Mouse (Mus musculus): ENCODE measurements at regions not wholly inside any gene's neighbourhood (a gene's known extent, or its start where the extent isn't known, plus 50 kb on each side); places are given as distances from the start of the nearest gene placed in this dataset.

DNA sequence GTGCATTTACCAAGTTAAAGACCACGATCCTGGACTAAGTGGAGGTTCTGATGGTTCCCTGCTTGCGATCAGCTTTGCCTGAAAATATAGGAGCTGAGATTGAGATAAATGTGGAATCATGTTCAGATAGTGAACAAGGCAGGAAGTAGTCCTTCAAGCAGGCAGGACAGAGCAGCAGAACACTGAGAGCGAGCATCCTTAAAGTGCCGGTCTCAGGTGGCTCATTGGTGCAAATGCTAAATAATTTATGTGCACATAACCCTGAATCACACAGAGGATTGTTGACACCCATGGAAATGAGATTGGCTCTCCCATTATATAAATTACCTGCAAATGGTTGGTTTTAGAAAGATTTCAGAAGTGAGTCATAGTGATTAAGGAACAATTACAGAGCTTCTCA is 243.8 kb upstream of the Dcn start:
- Histone ChIP-seq H3K36me3 (ENCODE audit: control insufficient read depth, insufficient read depth) (no peaks in the 10 kb centered on the region), H3K4me3 (replicated peaks; ENCODE audit: low read length) (no peak overlapping the region), H3K27ac (ENCODE audit: low read length) (no peak overlapping the region), H3K9ac (replicated peaks; ENCODE audit: low read depth, low read length) (no peak overlapping the region), H3K9me3 (ENCODE audit: control insufficient read depth, low read length) (no peaks in the 10 kb centered on the region), H3K4me2 (ENCODE audit: low read length) (no peak overlapping the region), H3K4me1 (replicated peaks; ENCODE audit: control insufficient read depth, insufficient read depth, low read length) (no peaks in the 10 kb centered on the region), H3K27me3 (replicated peaks; ENCODE audit: control insufficient read depth, insufficient read depth, low read length) (no peaks in the 10 kb centered on the region)
- 88% methylated on average over 4 of the region's 4 CpGs for WGBS
- ATAC-seq, result no peak

DNA sequence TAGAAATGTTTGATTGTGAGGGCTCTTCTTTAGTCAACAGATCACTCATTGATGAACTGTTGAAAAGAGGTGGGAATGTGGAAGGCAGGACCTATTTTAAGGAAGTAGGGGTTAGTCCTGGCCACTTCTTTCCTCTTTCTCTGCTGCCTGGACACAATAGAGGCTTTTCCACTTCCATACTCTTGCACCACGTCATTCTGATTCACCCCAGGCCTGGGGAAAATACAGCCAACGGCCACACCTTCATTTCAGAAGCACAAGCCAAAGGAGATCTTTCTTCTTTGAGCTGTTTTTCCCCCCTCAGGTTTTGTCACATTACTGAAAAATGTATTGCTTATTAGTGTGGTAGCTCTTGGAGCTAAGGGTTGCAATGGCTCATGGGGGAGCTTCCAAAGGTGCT is 237.9 kb upstream of the Dcn start:
- no peak overlapping the region for H3K27ac ChIP-seq (ENCODE audit: low read length)
- no peak overlapping the region for H3K4me3 ChIP-seq (replicated peaks; ENCODE audit: low read length)
- no peaks in the 10 kb centered on the region for H3K27me3 ChIP-seq (replicated peaks; ENCODE audit: control insufficient read depth, insufficient read depth, low read length)
- ATAC-seq, result no peak
- H3K4me1 ChIP-seq (replicated peaks; ENCODE audit: control insufficient read depth, insufficient read depth, low read length), result no peaks in the 10 kb centered on the region
- H3K9me3 ChIP-seq (ENCODE audit: control insufficient read depth, low read length), result no peaks in the 10 kb centered on the region
- H3K36me3 ChIP-seq (ENCODE audit: control insufficient read depth, insufficient read depth), result no peaks in the 10 kb centered on the region
- H3K4me2 ChIP-seq (ENCODE audit: low read length), result no peak overlapping the region
- 75% methylated on average over 2 of the region's 2 CpGs for WGBS
- H3K9ac ChIP-seq (replicated peaks; ENCODE audit: low read depth, low read length), result no peak overlapping the region

DNA sequence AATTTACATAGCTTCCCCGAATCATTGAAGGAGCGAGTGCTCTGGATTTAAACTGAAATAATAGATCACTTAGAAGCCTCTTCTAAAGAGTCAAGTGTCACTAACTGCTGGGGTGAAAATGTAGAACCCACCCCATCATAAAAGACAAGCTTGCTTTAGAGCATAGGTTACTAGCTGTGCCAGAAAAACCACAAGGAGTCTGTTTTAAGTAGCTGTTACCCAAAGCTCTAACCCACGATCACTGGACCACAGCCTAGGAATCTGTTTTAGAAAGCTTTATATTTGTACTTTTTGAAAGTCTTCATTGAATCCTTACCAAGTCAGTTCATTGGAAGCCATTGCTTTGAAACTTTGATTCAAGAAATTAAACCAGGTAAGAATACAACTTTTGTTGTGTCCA is 233.7 kb upstream of the Dcn start:
- Histone ChIP-seq H3K4me3 (replicated peaks; ENCODE audit: low read length) (no peak overlapping the region), H3K36me3 (ENCODE audit: control insufficient read depth, insufficient read depth) (no peaks in the 10 kb centered on the region), H3K4me1 (replicated peaks; ENCODE audit: control insufficient read depth, insufficient read depth, low read length) (no peaks in the 10 kb centered on the region), H3K4me2 (ENCODE audit: low read length) (no peak overlapping the region), H3K9me3 (ENCODE audit: control insufficient read depth, low read length) (no peaks in the 10 kb centered on the region), H3K27me3 (replicated peaks; ENCODE audit: control insufficient read depth, insufficient read depth, low read length) (no peaks in the 10 kb centered on the region), H3K27ac (ENCODE audit: low read length) (no peak overlapping the region), H3K9ac (replicated peaks; ENCODE audit: low read depth, low read length) (no peak overlapping the region)
- ATAC-seq, result no peak
- WGBS, result 64% methylated on average over 3 of the region's 3 CpGs

DNA sequence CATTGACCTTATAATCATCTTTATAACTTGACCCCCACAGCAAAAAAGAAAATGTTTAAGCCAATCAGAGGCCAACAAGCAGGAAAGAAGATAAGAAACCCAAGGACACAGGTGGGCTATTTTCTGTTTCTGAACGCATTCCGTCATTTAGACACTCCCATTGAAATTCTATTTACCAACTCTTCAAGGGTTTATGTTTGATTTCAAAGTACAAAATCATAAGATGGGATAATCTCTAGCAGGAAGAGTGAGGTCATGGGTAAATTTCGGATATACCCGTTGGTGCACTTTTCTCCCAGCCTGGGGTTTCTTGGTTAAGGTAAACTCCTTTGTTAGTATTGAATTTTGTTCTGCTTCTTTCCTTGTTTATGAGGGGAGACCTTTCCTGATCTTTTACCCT is 230.9 kb upstream of the Dcn start:
- H3K9ac ChIP-seq (replicated peaks; ENCODE audit: low read depth, low read length), result no peak overlapping the region
- H3K4me3 ChIP-seq (replicated peaks; ENCODE audit: low read length), result no peak overlapping the region
- no peak overlapping the region for H3K4me2 ChIP-seq (ENCODE audit: low read length)
- no peaks in the 10 kb centered on the region for H3K9me3 ChIP-seq (ENCODE audit: control insufficient read depth, low read length)
- H3K36me3 ChIP-seq (ENCODE audit: control insufficient read depth, insufficient read depth), result no peaks in the 10 kb centered on the region
- 88% methylated on average over 4 of the region's 4 CpGs for WGBS
- ATAC-seq, result no peak
- no peaks in the 10 kb centered on the region for H3K27me3 ChIP-seq (replicated peaks; ENCODE audit: control insufficient read depth, insufficient read depth, low read length)
- H3K27ac ChIP-seq (ENCODE audit: low read length), result no peak overlapping the region
- H3K4me1 ChIP-seq (replicated peaks; ENCODE audit: control insufficient read depth, insufficient read depth, low read length), result no peaks in the 10 kb centered on the region

DNA sequence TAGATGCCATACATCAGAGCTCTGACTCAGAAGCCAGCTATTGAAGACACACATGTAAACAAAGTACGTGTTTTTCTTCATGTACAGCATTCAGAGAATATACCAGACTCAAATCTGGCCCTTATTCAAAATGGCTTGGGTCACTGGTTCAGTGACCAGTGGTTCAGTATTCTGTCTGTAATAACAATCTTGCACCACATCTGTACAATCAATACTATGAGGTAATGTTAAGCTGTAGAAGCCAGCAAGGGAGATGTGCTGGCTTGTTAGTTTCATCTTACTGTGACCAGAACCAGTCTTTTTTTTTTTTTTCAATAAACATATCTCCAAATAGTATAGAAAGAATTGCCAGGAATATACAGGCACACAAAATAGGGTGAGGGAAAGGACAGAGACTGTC is 229.6 kb upstream of the Dcn start:
- H3K27ac ChIP-seq (ENCODE audit: low read length), result no peak overlapping the region
- ATAC-seq, result no peak

DNA sequence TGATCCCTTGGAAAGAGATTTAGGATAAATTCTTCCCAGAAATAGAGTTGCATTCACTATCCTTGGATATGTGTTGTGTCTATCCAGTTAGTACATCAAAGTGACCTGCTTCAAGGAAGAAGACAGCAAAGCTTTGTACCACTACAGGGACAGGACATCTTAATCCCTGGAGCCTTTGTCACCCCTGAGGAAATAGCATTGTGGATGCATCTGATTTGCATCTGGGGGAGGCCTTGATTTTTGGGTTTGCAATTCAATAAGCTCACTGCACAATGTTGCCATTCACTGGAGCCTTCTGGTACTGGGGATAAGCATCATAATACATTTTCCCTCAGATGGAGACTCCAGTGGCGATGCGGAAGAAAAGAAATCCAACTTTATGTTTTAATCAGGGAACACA is 229.2 kb upstream of the Dcn start:
- ATAC-seq, result peak; percentile 31; the same call in 1 of the 2 replicates
- Histone ChIP-seq H3K9ac (replicated peaks; ENCODE audit: low read depth, low read length) (no peak overlapping the region), H3K4me3 (replicated peaks; ENCODE audit: low read length) (no peak overlapping the region), H3K27me3 (replicated peaks; ENCODE audit: control insufficient read depth, insufficient read depth, low read length) (no peaks in the 10 kb centered on the region), H3K27ac (ENCODE audit: low read length) (no peak overlapping the region), H3K9me3 (ENCODE audit: control insufficient read depth, low read length) (no peaks in the 10 kb centered on the region), H3K36me3 (ENCODE audit: control insufficient read depth, insufficient read depth) (no peaks in the 10 kb centered on the region), H3K4me1 (replicated peaks; ENCODE audit: control insufficient read depth, insufficient read depth, low read length) (no peaks in the 10 kb centered on the region), H3K4me2 (ENCODE audit: low read length) (no peak overlapping the region)
- WGBS, result 48% methylated on average over 2 of the region's 2 CpGs

More for the DNA sequence above, 229.6 kb upstream of the Dcn start:
- H3K4me1 ChIP-seq (replicated peaks; ENCODE audit: control insufficient read depth, insufficient read depth, low read length), result no peaks in the 10 kb centered on the region
- H3K36me3 ChIP-seq (ENCODE audit: control insufficient read depth, insufficient read depth), result no peaks in the 10 kb centered on the region
- H3K9me3 ChIP-seq (ENCODE audit: control insufficient read depth, low read length), result no peaks in the 10 kb centered on the region
- 69% methylated on average over 1 of the region's 1 CpGs for WGBS
- no peaks in the 10 kb centered on the region for H3K27me3 ChIP-seq (replicated peaks; ENCODE audit: control insufficient read depth, insufficient read depth, low read length)
- H3K4me3 ChIP-seq (replicated peaks; ENCODE audit: low read length), result no peak overlapping the region
- no peak overlapping the region for H3K4me2 ChIP-seq (ENCODE audit: low read length)
- H3K9ac ChIP-seq (replicated peaks; ENCODE audit: low read depth, low read length), result no peak overlapping the region

DNA sequence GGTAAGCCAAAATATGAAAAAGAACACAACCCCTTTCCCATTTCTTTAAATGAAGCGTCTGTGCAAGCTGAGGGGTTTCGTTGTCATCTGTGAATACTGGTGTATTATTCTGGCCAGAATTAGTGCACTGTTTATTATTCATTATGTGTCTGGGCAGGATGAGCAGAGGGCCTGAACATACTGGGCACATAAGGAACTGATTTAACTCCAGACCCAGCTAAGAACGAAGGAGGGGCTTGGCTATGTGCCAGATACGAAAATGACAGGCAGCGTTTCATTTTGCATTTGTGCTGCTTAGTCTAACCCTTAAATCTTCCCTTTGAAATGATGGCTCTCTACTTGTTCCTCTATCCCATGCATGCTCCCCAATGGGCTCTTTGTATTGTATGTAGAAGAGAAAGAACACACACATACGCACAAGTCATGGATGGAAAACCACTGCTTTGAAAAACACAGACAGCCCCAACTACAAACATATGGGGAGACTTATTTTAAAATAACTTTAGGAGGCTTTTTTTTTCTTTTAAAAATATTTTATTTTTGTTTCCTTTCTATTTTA is 213.4 kb upstream of the Dcn start:
- no peak overlapping the region for H3K4me3 ChIP-seq (replicated peaks; ENCODE audit: low read length)
- no peaks in the 10 kb centered on the region for H3K9me3 ChIP-seq (ENCODE audit: control insufficient read depth, low read length)
- WGBS, result 34% methylated on average over 6 of the region's 6 CpGs
- peaks cover 5% of the 10 kb centered on the region for H3K4me1 ChIP-seq (replicated peaks; ENCODE audit: control insufficient read depth, insufficient read depth, low read length)
- H3K27me3 ChIP-seq (replicated peaks; ENCODE audit: control insufficient read depth, insufficient read depth, low read length), result no peaks in the 10 kb centered on the region
- peak; percentile 82 for ATAC-seq
- no peak overlapping the region for H3K9ac ChIP-seq (replicated peaks; ENCODE audit: low read depth, low read length)
- no peak overlapping the region for H3K27ac ChIP-seq (ENCODE audit: low read length)
- no peak overlapping the region for H3K4me2 ChIP-seq (ENCODE audit: low read length)
- H3K36me3 ChIP-seq (ENCODE audit: control insufficient read depth, insufficient read depth), result no peaks in the 10 kb centered on the region

DNA sequence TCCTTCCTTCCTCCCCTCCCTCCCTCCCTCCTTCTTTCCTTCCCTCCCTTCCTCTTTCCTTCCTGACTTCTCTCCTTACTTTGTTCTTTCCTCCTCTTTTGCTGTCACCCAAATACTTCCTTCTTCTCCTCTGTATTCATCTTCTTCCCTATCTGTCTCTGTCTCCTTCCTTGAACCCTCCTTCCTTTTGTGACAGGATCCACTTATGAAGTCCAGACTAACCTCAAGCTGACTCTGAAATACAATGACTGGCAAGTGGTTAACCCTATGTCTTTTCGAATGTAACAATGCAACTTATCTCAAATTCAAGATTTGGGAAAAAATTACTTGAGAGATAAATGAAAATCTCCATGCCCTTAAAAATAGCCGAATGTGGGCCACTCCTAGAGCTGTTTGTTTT is 197.0 kb upstream of the Dcn start:
- H3K36me3 ChIP-seq (ENCODE audit: control insufficient read depth, insufficient read depth), result no peaks in the 10 kb centered on the region
- H3K9me3 ChIP-seq (ENCODE audit: control insufficient read depth, low read length), result no peaks in the 10 kb centered on the region
- H3K9ac ChIP-seq (replicated peaks; ENCODE audit: low read depth, low read length), result no peak overlapping the region
- H3K4me3 ChIP-seq (replicated peaks; ENCODE audit: low read length), result no peak overlapping the region
- no peak overlapping the region for H3K27ac ChIP-seq (ENCODE audit: low read length)
- 91% methylated on average over 2 of the region's 2 CpGs for WGBS
- no peaks in the 10 kb centered on the region for H3K27me3 ChIP-seq (replicated peaks; ENCODE audit: control insufficient read depth, insufficient read depth, low read length)
- no peak overlapping the region for H3K4me2 ChIP-seq (ENCODE audit: low read length)
- H3K4me1 ChIP-seq (replicated peaks; ENCODE audit: control insufficient read depth, insufficient read depth, low read length), result no peaks in the 10 kb centered on the region
- no peak for ATAC-seq

DNA sequence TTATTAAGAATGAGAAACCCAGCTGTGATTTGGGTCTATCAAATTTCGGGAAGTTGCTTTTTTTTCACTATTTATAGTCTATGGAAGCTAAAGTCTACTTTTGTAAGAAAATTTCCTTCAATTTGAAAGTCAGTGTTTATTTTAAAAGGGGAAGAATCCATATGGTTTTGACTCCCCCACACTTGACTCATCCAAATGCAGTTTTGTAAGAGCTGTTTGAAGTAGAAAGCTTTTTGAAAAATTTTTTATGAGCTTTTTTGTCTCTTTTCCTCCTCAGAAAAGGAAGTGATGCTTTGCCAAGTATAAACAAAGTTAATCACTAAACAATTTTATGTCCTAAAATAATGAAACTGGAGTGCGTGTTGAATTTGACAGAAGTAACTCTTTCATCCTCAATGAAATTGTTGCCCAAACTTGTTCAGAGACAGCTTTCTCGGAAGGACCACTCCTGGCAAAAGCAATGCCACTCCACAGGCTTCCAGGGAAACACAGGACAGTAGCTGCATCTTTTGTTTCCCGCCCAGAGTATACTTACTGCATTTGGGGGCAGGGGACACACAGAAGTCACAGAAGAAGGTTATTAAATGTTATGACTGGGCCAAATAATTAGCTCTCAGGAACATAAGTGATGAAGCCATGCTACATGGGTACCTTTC is 196.4 kb upstream of the Dcn start:
- Histone ChIP-seq H3K4me3 (replicated peaks; ENCODE audit: low read length) (no peak overlapping the region), H3K9ac (replicated peaks; ENCODE audit: low read depth, low read length) (no peak overlapping the region), H3K27me3 (replicated peaks; ENCODE audit: control insufficient read depth, insufficient read depth, low read length) (no peaks in the 10 kb centered on the region), H3K27ac (ENCODE audit: low read length) (no peak overlapping the region), H3K9me3 (ENCODE audit: control insufficient read depth, low read length) (no peaks in the 10 kb centered on the region), H3K36me3 (ENCODE audit: control insufficient read depth, insufficient read depth) (no peaks in the 10 kb centered on the region), H3K4me2 (ENCODE audit: low read length) (no peak overlapping the region), H3K4me1 (replicated peaks; ENCODE audit: control insufficient read depth, insufficient read depth, low read length) (no peaks in the 10 kb centered on the region)
- 81% methylated on average over 4 of the region's 4 CpGs for WGBS
- ATAC-seq, result no peak
